Mouse (Mus musculus) lung, adult 2 months (tissue): ENCODE measurements around the gene Dcaf11.

Experiments used
- CTCF ChIP-seq: fragments of 200-500 bp; IDR thresholded peaks from 2 replicates; pipeline ENCODE4 v1.5.1; 2011; ENCODE audit warnings: mild to moderate bottlenecking, low read length, control low read depth; ENCODE audit not compliant: insufficient read depth
- POLR2A ChIP-seq: fragments of 200-500 bp; IDR thresholded peaks from 2 replicates; pipeline ENCODE4 v1.6.1; 2011; ENCODE audit warnings: low read depth, mild to moderate bottlenecking, control low read depth, low read length, borderline replicate concordance; ENCODE audit errors: extremely low read depth

GRCm38 (mm10) chr14:55540067-55540786, 19.6 kb upstream of the Dcaf11 start, which contains the start of gene Pck2:
- no peak for TF ChIP-seq CTCF
- peak; percentile 89; the same call in 1 of the 2 replicates for TF ChIP-seq POLR2A
